In the genomic region with DNA sequence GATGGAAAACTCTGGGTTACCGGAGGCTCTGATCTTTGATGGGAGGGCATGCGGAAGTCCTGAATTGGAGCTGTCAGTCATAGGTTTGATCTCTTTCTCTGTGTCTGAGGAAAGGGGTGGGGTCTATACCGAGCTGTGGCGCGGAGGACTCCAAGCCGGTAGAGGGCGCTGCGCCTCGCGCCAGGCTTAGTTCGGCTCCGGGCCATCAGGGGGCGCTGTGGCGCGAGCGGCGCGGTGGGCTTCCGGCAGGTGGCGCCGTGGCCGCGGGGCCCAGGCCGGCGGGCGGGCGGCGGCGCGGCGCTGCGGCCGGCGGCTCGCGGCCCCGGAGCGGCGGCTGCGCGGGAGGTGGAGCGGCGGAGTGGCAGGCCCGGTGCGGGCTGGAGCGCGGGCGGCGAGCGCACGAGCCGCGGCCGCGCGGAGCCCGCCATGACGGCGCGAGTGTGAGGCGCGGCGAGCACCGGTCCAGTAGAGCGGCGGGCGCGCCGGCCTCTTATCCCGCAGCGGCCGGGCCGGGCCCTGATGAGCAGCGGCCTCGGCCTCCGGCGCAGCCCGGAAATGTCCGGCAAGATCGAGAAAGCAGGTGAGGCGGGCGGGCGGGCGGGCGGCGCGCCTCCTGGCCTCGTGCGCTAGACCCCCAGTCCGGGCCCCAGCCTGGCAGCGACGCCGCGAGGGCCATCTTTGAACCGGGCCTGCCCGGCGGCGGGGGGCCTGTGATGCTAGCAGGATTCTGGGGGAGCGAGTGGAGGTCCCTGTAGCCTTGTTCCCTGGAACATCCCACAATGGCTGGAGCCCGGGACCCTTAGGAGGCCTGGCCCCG, we compare ENCODE assay signal across 7 mouse cellular contexts. TPM values are rescaled to one million over a fixed set of nuclear protein-coding genes. Genes with fewer than 3 reads are reported as not detected.
A peak's percentile ranks its signal among the peaks of the same experiment; 100 is the strongest.
DNase-seq lines count a peak whose midpoint lies in the region; ATAC-seq and TF ChIP-seq lines count a peak whose summit lies in the region.

A gene (plus strand): TSS at position 237 of the 817 bp plus-strand sequence.

- H3K4me3 ChIP-seq in embryonic facial prominence, embryonic 10.5 days = peak within 1 kb of the TSS; percentile 92
- H3K4me3 ChIP-seq in intestine, postnatal 0 days (ENCODE audit: low read depth, low read length) = peak within 1 kb of the TSS; percentile 64
- H3K4me3 ChIP-seq in midbrain, embryonic 11.5 days (ENCODE audit: low read depth, low read length) = peak within 1 kb of the TSS; percentile 87

- peak; percentile 65 for ATAC-seq in granulocyte monocyte progenitor cell, adult 5-6 weeks (replicated peaks; ENCODE audit: poor library complexity, severe bottlenecking)
- ATAC-seq in intestine, postnatal 0 days = peak; percentile 61
- ATAC-seq in midbrain, embryonic 11.5 days (ENCODE audit: low FRiP score) = peak; percentile 87

- peak within 1 kb of the TSS; percentile 90 for H3K9ac ChIP-seq in intestine, postnatal 0 days (ENCODE audit: low read depth, low read length)
- H3K9ac ChIP-seq in midbrain, embryonic 11.5 days (ENCODE audit: low read length) = peak within 1 kb of the TSS; percentile 93

- peaks cover 23% of the 10 kb centered on the region for H3K4me1 ChIP-seq in embryonic facial prominence, embryonic 10.5 days
- peaks cover 14% of the 10 kb centered on the region for H3K4me1 ChIP-seq in intestine, postnatal 0 days (replicated peaks; ENCODE audit: control insufficient read depth, insufficient read depth, low read length)
- peaks cover 13% of the 10 kb centered on the region for H3K4me1 ChIP-seq in midbrain, embryonic 11.5 days (ENCODE audit: control insufficient read depth, insufficient read depth, low read length)

- 0 out of 2 replicates have a peak, but pooled peaks cover 6% of the 10 kb centered on the region for H3K36me3 ChIP-seq in embryonic facial prominence, embryonic 10.5 days (replicated peaks)
- no peaks in the 10 kb centered on the region for H3K36me3 ChIP-seq in intestine, postnatal 0 days (ENCODE audit: control insufficient read depth, insufficient read depth)
- no peaks in the 10 kb centered on the region for H3K36me3 ChIP-seq in midbrain, embryonic 11.5 days (ENCODE audit: control insufficient read depth, insufficient read depth, low read length)

- peak within 1 kb of the TSS; percentile 80 for H3K4me2 ChIP-seq in intestine, postnatal 0 days (replicated peaks; ENCODE audit: low read depth)
- H3K4me2 ChIP-seq in midbrain, embryonic 11.5 days = peak within 1 kb of the TSS; percentile 86

- WGBS in embryonic facial prominence, embryonic 10.5 days = 2% methylated on average over 101 of the region's 101 CpGs
- 2% methylated on average over 58 of the region's 101 CpGs for WGBS in intestine, postnatal 0 days
- WGBS in midbrain, embryonic 11.5 days = under 1% methylated on average over 44 of the region's 101 CpGs

- intact Hi-C loops in left cerebral cortex, postnatal 4 days (cut with DNase I) = no loop called here

- H3K27me3 ChIP-seq in embryonic facial prominence, embryonic 10.5 days (replicated peaks; ENCODE audit: low read depth, poor library complexity, severe bottlenecking) = no peaks in the 10 kb centered on the region
- no peaks in the 10 kb centered on the region for H3K27me3 ChIP-seq in intestine, postnatal 0 days (replicated peaks; ENCODE audit: control insufficient read depth, insufficient read depth, low read length)
- no peaks in the 10 kb centered on the region for H3K27me3 ChIP-seq in midbrain, embryonic 11.5 days (ENCODE audit: control insufficient read depth, insufficient read depth, low read length)

- H3K27ac ChIP-seq in embryonic facial prominence, embryonic 10.5 days (replicated peaks) = peak within 1 kb of the TSS; percentile 96
- H3K27ac ChIP-seq in intestine, postnatal 0 days (ENCODE audit: low read depth, low read length) = peak within 1 kb of the TSS; percentile 90
- peak within 1 kb of the TSS; percentile 91 for H3K27ac ChIP-seq in midbrain, embryonic 11.5 days (ENCODE audit: low read depth, low read length)

- peak; percentile 95 for DNase-seq in adrenal gland, postnatal 10 days
- peak; percentile 92 for DNase-seq in embryonic facial prominence, embryonic 10.5 days (ENCODE audit: low spot score)
- peak; percentile 84 for DNase-seq in left cerebral cortex, postnatal 4 days
- DNase-seq in midbrain, embryonic 11.5 days (ENCODE audit: low spot score, missing footprints) = peak; percentile 100
- peak; percentile 92 for DNase-seq in right cerebral cortex, postnatal 4 days

- H3K9me3 ChIP-seq in embryonic facial prominence, embryonic 10.5 days = no peaks in the 10 kb centered on the region
- H3K9me3 ChIP-seq in intestine, postnatal 0 days (ENCODE audit: control insufficient read depth) = no peaks in the 10 kb centered on the region
- no peaks in the 10 kb centered on the region for H3K9me3 ChIP-seq in midbrain, embryonic 11.5 days (ENCODE audit: control insufficient read depth, low read length)

- peak; percentile 97 for TF ChIP-seq CTCF in intestine, postnatal 0 days (IDR thresholded peaks at IDR 0.05; ENCODE audit: low read depth)

RNA-seq across cellular contexts. Expression of the gene that starts here (rescaled TPM):
- 10 to 100 TPM; 58.5 to 66.5 TPM for total RNA-seq in adrenal gland, postnatal 10 days (2021)
- 16.5 and 17.3 TPM in 2 replicates for polyA plus RNA-seq in embryonic facial prominence, embryonic 10.5 days (2016; fragmentation: Nextera tagmentation; extraction: Ambion mirVana)
- 29.6 and 31.9 TPM in 2 replicates for total RNA-seq in granulocyte monocyte progenitor cell, adult 5-6 weeks (2014; fragmentation: Nextera tagmentation)
- total RNA-seq in granulocyte monocyte progenitor cell, adult 5-6 weeks (2017) = 16.7 and 21.9 TPM in 2 replicates
- 6.1 and 6.3 TPM in 2 replicates for polyA plus RNA-seq in intestine, postnatal 0 days (2015; fragmentation: Nextera tagmentation; extraction: Ambion mirVana)
- total RNA-seq in left cerebral cortex, postnatal 4 days (2021) = 100 to 1,000 TPM; 149 to 155 TPM
- polyA plus RNA-seq in midbrain, embryonic 11.5 days (2014; fragmentation: Nextera tagmentation; extraction: Ambion mirVana) = 12.4 and 15.6 TPM in 2 replicates

Comparison
In these comparisons a context has a peak if more than half of its experiments do, and no peak if none do; other contexts are left out.
1. Peak in every context shown above with its lines: DNase-seq, ATAC-seq, H3K4me3 ChIP-seq and H3K27ac ChIP-seq.